Mouse (Mus musculus): ENCODE results near the gene Bcl11a.

The Bcl11a gene

DNA sequence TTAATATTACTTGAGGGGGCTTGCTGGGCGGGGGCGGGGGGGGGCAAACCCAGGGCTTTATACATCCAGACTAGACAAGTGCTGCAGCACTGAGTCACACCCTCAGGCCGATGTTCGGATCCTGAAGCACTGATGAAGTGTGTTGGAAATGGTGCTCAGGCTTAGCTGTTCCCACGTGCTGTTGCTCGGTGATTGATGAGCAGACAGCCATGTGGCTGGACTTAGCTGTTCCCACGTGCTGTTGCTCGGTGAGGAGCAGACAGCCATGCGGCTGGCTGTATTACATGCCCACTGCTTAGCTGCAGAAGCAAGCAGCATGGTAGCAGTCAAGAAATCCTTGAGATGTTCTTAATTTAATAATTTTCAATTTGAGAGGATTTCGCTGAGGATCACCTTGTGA is 75.2 kb downstream of the Bcl11a start:
- DNase-seq (ENCODE audit: low read depth) = no peak

DNA sequence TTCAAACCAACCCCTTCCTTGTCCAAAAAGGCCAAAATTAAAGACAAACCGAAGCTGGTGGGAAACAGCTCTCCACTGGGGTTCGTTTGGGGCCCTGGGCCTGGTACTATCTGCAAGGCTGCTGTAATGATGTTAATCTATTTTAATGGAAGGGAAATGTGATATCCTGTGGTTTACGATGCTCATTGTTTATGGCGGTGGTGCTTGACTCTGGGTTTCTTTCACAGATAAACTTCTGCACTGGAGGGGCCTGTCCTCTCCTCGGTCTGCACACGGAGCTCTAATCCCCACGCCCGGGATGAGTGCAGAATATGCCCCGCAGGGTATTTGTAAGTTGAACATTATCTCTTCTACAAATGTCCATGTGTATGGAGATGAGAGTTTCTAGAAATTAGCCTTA is 80.2 kb downstream of the Bcl11a start:
- no peak for DNase-seq (ENCODE audit: low read depth)

DNA sequence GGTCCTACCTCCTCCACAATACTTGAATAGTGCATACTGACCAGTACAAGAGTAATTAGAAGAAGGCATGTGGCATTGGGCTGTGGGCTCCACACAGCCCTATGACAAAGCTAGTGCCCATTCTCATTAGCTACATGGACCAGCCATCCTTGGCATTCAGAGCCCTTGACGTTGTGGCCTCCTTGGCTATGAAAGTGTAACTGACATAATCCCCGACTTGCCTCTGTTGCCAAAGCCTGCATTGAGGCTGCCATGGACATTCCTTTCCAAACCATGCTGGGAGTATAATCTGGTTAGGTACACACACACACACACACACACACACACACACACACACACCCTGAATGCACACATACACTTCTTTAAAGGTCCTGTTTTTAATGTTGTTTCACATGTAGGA is 81.8 kb downstream of the Bcl11a start:
- DNase-seq (ENCODE audit: low read depth) = no peak

DNA sequence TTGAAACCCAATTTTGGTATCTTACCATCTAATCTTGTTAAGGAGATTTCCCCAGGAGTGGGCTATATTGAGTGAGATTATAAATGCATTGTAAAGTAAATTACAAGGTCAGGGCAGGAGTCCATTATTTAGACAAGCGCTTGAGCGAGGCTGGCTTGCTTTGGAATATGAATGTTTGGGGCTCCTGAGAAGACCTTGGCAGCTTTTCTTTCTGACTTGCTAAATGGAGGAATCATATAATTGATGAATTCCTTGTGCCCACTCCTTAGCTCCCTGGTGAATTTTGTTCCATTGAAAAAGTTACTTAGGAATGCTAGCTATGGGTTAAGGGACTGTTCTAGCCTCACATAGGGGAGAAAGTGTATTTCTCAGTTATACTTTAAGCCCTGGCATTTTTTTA is 83.6 kb downstream of the Bcl11a start:
- DNase-seq (ENCODE audit: low read depth) = no peak

DNA sequence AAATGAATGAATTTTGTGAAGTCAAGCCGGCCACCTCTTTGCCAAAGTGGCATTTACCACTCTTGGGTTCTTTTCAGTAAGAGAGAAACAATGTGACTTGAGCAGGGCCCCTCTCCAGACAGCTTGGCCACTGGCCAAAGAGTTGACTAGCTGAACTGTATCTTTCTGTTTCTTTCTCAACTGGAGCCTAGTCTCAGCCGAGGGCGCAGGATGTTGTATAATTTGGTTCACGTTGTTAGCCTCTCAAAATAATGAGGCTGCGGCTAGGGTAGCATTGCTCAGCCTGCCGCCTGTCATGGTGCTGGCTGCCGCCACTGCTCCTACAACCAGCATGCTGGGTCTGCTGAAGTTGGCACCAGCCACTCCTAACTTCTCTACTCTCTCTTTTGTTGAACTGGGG is 84.2 kb downstream of the Bcl11a start:
- peak; percentile 19 for DNase-seq (ENCODE audit: low read depth)

DNA sequence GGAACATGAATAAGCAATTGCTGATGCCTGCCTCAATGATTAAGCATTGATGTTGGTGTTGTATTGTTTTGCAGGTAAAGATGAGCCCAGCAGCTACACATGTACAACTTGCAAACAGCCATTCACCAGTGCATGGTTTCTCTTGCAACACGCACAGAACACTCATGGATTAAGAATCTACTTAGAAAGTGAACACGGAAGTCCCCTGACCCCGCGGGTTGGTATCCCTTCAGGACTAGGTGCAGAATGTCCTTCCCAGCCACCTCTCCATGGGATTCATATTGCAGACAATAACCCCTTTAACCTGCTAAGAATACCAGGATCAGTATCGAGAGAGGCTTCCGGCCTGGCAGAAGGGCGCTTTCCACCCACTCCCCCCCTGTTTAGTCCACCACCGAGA is 85.2 kb downstream of the Bcl11a start:
- no peak for DNase-seq (ENCODE audit: low read depth)

DNA sequence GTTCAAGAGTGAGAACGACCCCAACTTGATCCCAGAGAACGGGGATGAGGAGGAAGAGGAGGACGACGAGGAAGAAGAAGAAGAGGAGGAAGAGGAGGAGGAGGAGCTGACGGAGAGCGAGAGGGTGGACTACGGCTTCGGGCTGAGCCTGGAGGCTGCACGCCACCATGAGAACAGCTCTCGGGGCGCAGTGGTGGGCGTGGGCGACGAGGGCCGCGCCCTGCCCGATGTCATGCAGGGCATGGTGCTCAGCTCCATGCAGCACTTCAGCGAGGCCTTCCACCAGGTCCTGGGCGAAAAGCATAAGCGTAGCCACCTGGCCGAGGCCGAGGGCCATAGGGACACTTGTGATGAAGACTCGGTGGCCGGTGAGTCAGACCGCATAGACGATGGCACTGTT is 86.2 kb downstream of the Bcl11a start:
- no peak for DNase-seq (ENCODE audit: low read depth)

DNA sequence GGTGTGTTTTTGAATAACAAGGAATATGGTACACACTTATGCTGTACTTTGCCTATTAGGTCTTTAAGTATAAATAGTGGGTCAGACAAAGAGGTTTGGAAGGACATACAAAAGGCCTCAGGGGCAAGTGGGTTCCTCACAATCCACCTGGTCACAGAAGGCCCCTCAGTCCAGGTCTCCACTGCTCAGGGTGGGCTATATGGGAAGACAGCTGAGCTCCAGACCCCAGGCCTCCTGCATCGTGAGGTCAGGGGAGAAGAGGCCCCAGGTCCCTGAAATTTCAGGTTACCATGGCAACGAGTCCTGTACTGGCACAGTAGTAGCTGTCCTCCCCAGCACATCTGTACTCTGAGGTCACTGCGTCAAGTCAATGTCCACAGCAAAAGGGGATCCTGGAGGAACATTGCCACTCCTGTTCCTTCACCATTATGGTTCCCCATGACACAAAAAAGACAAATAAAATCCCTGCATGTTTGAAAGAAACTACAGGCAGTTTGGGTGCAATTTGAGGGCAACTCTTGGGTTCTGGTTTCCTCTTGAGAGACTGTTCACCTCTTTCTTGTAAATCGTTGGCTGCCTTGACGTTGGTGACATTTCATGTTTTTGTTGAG is 93.9 kb downstream of the Bcl11a start:
- DNase-seq (ENCODE audit: low read depth) = no peak

DNA sequence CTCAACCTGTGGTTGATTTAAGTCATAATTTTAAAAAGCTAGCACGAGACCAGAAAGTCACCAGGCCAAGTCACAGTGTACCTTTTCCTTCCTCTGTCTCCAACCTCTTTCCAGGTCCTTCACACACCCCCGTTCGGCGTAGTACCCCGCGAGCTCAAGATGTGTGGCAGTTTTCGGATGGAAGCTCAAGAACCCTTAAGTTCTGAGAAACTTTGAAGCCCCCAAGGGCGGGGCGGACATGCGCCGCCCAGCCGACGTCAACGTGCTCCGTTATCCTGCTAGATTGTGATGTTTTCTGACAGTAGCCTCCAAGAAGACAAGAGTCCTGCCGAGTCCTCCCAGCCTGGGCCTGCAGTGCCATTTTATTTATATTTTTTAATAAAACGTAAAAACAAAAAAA is 94.7 kb downstream of the Bcl11a start:
- no peak for DNase-seq (ENCODE audit: low read depth)

DNA sequence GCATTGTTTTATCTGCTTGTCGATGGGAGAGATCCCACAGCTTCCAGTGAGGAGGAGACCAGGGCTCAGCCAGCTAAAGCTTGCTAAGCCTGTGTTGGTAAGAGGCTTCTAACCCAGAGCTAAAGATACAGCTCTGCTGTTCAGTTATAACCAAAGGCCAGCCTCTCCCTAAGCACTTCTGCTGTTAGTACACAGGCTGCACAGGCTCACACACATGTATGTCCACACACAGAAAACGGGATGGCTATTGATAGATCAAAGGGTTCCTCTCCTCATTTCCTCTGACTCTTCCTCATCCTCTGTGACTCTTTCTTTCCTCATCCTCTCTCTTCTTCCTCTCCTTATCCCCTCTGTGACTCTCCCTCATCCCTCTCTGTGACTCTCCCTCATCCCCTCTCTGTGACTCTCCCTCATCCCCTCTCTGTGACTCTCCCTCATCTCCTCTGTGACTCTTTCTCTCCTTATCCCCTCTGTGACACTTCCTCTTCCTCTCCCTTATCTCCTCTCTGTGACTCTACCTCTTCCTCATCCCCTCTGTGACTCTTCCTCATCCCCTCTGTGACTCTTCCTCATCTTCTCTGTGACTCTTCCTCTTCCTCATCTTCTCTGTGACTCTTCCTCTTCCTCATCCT is 96.4 kb downstream of the Bcl11a start:
- DNase-seq (ENCODE audit: low read depth) = no peak

DNA sequence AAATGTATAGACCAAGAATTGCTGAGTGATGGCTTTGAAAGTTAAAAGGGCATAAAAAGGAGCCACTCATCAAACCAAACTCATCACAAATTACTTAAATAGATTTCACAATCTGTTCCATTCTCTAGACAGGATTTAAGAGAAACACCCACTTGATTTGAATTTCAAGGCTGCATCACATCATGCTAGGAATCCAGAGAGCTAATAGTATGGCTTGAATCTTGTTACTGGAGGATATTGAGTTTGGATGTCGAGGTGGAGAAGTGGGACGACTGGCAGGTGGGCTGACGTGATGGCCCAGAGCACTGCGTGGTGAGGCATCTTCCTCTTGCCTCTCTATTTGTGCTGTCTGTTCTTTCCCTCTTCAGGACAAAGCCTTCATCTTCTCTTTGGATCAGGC is 99.6 kb downstream of the Bcl11a start:
- DNase-seq (ENCODE audit: low read depth) = no peak

DNA sequence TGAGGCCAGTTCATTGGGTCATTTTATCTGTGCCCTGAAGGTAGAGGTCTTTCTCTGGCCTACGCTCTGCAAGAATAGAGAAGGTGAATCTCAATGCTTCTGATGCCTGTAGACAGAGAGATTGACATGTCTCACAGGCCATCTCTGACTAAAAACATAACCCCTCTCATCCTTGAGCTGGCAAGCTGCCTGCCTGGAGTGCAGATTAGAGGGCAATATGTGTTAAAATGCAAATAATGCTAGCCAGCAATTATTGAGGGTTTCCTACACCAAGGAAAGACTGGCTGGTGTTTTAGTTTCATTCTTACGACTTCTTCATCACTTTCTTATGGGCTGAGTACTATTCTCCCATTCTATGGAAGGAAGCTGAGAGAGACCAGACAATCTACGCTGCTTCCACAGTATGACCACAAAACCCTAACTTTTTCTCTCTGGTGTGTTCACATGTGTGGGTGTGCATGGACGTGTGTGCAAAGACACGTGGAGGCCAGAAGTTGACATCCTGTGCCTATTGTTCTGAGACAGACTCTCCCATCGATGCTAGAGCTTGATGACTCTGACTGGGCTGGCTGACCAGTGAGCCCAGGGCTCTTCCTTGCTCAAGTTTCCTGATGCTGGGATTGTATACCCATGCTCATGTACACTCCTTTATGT is 101.1 kb downstream of the Bcl11a start:
- no peak for DNase-seq (ENCODE audit: low read depth)

DNA sequence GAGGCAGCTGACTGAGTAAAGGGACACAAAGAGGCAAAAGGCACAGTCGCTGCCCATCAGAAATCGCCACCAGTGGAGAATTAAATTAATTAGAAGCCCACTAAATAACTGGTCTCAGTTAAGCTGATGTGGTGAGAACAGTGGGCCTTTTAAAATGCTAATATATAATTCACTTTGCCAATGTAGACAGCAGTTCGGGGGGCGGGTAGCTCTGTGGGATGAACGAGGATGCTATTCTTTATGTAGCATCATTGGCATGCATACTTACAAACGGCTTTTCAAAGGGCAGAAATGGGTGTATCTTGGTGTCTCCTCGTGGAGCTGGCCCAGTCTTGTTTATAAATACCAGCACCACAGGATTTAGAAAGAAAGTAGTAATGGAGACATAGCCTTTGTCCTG is 102.2 kb downstream of the Bcl11a start:
- no peak for DNase-seq (ENCODE audit: low read depth)

DNA sequence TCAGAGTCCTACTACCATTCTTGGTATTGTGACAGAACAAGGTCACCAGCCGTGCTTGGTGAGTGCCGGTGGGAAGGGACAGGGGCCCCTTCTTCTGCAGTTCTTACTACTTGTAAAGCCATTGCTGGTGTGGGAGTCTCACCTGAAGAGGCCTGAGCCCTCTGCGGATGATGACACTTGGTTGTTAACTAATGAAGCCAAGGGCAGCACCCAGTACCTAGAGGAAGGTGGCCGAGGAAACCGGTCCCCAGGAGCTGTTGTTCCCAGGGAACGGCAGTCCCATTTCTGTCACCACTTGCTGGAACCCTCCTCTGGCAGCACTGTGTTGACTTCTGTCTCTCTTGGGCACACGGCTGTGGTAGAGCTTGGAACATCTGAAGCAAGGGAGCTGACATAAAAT is 105.6 kb downstream of the Bcl11a start:
- DNase-seq (ENCODE audit: low read depth) = no peak

DNA sequence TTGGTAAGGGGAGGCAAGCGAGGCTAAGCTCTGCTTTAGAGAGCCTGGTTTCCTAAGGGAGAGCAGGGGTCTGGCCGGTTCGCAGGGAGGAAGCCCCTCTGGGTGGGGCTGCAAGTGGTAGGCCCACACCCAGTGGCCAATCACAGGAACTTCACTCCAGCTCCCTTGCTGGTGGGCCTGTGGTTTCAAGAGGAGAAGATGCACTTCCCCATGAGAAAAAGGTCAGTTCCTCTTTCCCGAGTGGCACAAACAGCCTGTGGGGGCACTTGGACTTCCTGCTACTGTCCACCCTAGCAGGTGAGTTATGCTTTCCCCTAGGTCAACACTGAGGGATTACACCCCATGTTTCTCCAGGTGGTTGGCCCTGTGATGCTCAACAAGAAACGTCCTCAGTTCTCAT is 107.1 kb downstream of the Bcl11a start:
- no peak for DNase-seq (ENCODE audit: low read depth)

DNA sequence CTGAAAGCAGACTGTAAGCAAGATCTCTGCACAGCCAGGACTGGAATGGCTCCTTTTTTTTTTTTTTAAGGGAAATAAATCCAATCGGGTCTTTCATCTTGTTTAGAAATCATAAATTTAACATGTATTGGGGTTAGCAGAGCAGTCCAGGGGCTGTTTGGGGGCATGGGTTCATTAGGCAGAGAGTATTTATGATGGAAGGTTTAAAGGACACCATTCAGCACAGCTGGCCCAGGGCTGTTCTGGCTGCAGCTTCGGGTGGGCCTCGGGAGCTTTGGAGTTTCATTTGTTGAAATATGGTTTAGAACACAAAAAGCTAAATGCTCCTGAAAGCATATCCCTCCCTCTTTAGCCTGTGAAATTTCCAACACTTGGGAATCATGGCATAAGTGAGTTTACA is 112.6 kb downstream of the Bcl11a start:
- DNase-seq (ENCODE audit: low read depth) = no peak

DNA sequence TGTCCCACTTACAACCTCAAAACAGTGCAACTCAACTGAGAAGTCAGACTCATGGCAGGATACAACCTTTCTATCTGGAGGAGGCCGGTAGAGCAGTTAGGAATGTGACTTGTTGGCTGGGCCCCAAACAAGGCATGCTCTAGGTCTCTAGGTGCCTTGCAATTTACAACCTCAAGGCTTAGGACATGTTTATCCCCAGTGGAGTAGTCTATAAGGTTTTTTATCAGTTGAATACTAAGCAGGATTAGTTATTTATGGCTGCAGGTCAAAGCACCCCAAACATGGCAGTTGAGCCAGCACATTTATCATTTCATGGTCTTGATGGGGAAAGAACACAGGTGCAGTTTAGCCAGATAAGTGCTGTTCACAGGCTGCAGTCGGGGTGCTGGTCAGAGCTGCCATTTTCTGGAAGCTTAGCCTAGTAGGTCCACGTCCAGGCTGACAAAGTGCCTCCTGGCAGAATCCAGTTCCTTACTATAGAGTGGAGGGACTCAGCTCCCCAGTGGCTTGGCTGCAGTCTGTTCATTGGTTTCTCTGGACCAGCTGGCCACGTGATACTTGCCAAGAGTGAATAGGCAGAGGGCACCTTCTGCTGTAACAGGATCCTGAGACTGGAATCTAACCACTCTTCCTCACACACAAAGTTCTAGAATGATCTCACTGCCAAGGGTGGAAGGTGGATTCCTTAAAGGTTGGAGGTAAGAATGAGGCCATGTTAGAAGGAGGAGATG is 118.8 kb downstream of the Bcl11a start:
- DNase-seq (ENCODE audit: low read depth) = no peak

DNA sequence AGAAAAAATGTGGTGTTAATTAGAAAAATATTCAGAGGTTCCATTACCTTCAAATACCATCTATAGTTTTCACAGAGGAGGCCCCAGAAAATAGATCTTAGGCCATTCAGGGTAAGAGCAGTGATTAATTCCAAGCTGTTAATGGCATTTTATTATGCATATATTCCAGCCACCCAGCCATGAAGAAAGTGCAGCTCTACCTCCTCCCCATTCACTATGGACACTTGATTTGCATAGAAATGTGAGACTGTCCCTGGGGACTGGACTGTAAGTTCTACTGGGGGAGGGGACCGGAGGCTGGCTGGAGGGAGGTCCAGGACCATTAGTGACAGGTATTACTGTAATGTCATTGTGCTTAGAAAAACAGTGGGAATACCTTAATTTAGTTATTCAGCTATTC is 119.6 kb downstream of the Bcl11a start:
- no peak for DNase-seq (ENCODE audit: low read depth)

DNA sequence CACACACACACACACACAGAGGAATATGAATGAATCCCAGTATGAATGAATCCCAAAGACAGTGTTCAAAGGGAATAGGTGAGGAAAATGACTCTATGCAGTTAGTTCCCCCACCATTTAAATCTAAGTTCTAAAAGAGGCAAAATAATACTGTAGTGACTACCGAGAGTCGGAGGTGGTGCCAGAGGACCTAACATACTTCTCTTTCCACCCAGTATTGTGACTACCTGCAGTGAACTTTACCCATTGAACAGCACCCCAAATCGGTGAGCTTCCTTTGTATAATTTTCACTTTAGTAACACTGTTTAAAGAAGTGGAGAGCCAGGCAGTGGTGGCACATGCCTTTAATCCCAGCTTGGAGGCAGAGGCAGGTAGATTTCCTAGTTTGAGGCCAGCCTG is 121.7 kb downstream of the Bcl11a start:
- DNase-seq (ENCODE audit: low read depth) = no peak

DNA sequence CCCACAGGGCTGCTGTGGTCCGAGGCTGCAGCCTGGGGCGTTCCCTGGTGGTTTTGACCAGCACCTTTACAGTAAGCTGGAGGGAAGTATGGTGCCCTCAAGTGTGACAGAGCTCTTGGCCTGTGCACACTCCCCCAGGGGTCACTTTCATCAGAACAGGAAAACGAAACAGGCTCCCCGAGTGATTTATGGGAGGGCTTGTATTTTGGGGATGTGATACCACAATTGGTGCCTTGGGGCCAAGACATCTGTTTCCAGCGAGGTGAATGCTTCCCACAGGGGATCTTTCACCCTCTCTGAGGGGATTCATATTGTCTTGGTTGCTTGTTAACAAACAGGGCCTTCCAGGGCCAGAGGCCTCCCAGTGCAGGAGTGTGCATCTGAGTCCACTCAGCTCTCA is 122.5 kb downstream of the Bcl11a start:
- DNase-seq (ENCODE audit: low read depth) = no peak

DNA sequence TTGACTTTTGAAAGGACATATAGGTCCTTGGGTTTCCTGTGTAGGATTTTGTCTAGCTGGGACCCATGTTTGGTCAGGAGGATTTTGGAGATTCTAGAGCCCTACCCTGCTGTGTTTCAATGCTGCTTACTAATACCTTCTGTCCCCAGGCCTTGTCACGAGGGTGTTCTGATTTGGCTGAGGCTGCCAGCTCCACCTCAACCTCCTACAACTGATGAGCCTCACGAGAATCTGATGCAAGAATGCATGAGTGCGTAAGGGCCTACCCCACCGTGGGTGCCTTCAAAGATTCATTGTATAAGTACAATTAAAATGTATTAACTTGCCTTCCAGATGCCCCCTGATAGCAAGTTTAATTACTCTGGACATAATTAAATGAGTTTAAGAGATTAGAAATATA is 123.4 kb downstream of the Bcl11a start:
- DNase-seq (ENCODE audit: low read depth) = no peak

DNA sequence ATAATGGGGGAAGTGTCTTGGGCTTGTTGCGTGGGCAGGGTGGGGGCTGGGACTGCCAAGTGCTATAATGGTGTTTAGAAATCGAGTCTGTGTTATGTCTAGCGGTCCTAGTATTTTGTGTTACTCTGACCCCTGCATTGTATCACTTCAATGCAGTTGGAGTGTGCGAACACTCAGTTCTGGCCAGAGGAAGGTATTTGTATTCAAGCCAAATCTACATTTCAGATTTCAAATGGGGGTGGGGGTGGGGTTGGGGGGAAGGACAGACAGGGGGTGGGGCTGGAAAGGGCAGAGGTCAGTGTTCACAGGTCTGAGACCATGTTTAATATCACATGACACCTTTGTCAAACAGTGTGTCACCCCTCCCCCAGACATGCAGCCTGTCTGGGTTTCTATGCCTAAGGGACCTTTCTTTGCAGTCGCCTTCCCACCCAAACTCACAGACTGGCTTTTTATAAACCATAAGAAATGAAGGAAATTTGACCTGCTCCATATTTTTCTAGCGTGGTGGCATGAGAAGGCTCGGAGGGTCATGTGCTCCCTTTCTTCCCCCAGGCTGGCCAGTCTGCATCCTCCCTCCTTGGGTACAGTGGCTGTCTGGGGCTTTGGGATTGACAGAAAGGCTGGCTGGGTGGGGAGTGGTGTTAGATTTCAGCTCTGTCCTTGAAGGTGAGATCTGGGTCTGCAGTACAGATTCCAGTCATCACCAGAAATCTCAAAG is 124.9 kb downstream of the Bcl11a start:
- no peak for DNase-seq (ENCODE audit: low read depth)

DNA sequence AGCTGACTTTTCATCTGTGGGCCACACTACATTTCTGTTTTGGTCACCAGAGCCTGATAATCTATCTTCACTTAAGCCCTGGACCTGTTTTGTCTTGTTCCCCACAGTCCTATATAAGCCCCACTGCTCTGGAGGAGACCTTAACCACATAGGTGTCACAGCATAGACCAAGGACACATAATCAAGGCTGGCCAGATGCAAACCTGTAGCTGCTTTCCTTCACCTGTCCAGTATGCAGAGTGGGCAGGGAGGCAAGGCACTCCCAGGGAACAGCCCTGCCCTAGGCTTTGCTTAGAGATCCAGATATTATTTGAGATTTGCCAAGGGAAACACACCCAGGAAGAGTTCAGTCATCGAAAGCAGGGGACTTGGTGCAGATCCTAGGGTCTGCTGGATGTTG is 125.6 kb downstream of the Bcl11a start:
- no peak for DNase-seq (ENCODE audit: low read depth)

Measured in fibroblast of lung, adult 2 months (primary cell).